Mouse (Mus musculus) neural tube, embryonic 11.5 days (tissue): ENCODE results near the gene Mat2b. TPM values are rescaled to one million over a fixed set of nuclear protein-coding genes. Genes with fewer than 3 reads are reported as not detected.

Experiments
- ATAC-seq: fragments of 200-750 bp; cut with Nextera tagmentation; 2 replicates; pipeline ENCODE4 v1.8.0; 2017; ENCODE audit warnings: moderate number of reproducible peaks, mild to moderate bottlenecking, moderate TSS enrichment, moderate library complexity; ENCODE audit not compliant: insufficient read depth, low FRiP score, low TSS enrichment
- DNase-seq: peaks from one replicate; pipeline ENCODE4 v3.0.0-alpha.2; 2015; ENCODE audit warnings: low spot score
- H3K27ac ChIP-seq: fragments of 300-500 bp; sonication (generic); 2 replicates; pipeline ENCODE4 v1.5.1; 2014; ENCODE audit warnings: low read depth, mild to moderate bottlenecking, low read length
- H3K27me3 ChIP-seq: fragments of 300-500 bp; sonication (generic); 2 replicates; pipeline ENCODE4 v1.6.1; 2014; ENCODE audit warnings: mild to moderate bottlenecking, low read length, mixed read lengths; ENCODE audit not compliant: control insufficient read depth, insufficient read depth
- H3K36me3 ChIP-seq: fragments of 300-500 bp; sonication (generic); 2 replicates; pipeline ENCODE4 v1.6.1; 2014; ENCODE audit warnings: mild to moderate bottlenecking, low read length, moderate library complexity, mixed read lengths; ENCODE audit not compliant: control insufficient read depth, insufficient read depth
- H3K4me1 ChIP-seq: fragments of 300-500 bp; sonication (generic); 2 replicates; pipeline ENCODE4 v1.6.1; 2014; ENCODE audit warnings: low read length, mixed read lengths; ENCODE audit not compliant: control insufficient read depth, insufficient read depth
- H3K4me2 ChIP-seq: fragments of 300-500 bp; sonication (generic); 2 replicates; pipeline ENCODE4 v1.6.1; 2014; ENCODE audit warnings: low read depth, mild to moderate bottlenecking, moderate library complexity
- H3K4me3 ChIP-seq: fragments of 300-500 bp; sonication (generic); 2 replicates; pipeline ENCODE4 v1.5.1; 2014; ENCODE audit warnings: low read depth, low read length
- H3K9ac ChIP-seq: fragments of 300-500 bp; sonication (generic); 2 replicates; pipeline ENCODE4 v1.6.1; 2014; ENCODE audit warnings: mild to moderate bottlenecking, low read length
- H3K9me3 ChIP-seq: fragments of 300-500 bp; sonication (generic); 2 replicates; pipeline ENCODE4 v1.6.1; 2016; ENCODE audit warnings: low read length; ENCODE audit not compliant: control insufficient read depth
- WGBS: fragments of 180-500 bp; shearing (Covaris S2); extraction: QIAGEN DNeasy Blood & Tissue Kit; methylation state at CpG from one replicate; pipeline ENCODE4 v1.1.7; 2014; 5-methylcytosine and 5-hydroxymethylcytosine counted together
- polyA plus RNA-seq: library from polyadenylated mRNA; unstranded; fragments of >200 nt; fragmentation: Nextera tagmentation; extraction: Ambion mirVana; gene quantifications from 2 replicates; pipeline ENCODE4 v1.2.1, GENCODE M21; 2014

Gene Mat2b
- 97.5 and 99.5 TPM in 2 replicates for polyA plus RNA-seq

- no peaks in the 10 kb centered on the region for H3K27me3 ChIP-seq
- WGBS: 90% methylated on average over 9 of the region's 9 CpGs
- H3K27ac ChIP-seq: peak within 1 kb of the TSS; percentile 88
- no peaks in the 10 kb centered on the region for H3K9me3 ChIP-seq
- DNase-seq (no peak), ATAC-seq (no peak)
- H3K4me3 ChIP-seq: peak within 1 kb of the TSS; percentile 84
- peak within 1 kb of the TSS; percentile 82 for H3K9ac ChIP-seq
- peak within 1 kb of the TSS; percentile 76 for H3K4me2 ChIP-seq
- peaks cover 7% of the 10 kb centered on the region; the same call in 1 of the 2 replicates for H3K4me1 ChIP-seq
- no peaks in the 10 kb centered on the region for H3K36me3 ChIP-seq
These were observed at the start of gene Mat2b for GRCm38 (mm10) chr11:40695103-40695502. TSS of gene Mat2b (minus strand) at chr11:40695203.

GRCm38 (mm10) chr11:40744348-40744747, 49.3 kb upstream of the Mat2b start:
- WGBS: 85% methylated on average over 3 of the region's 3 CpGs
- H3K27ac ChIP-seq: no peak overlapping the region
- DNase-seq (no peak), ATAC-seq (no peak)
- H3K36me3 ChIP-seq: no peaks in the 10 kb centered on the region; the same call in 1 of the 2 replicates
- no peaks in the 10 kb centered on the region for H3K9me3 ChIP-seq
- no peaks in the 10 kb centered on the region for H3K4me1 ChIP-seq
- no peak overlapping the region for H3K9ac ChIP-seq
- H3K27me3 ChIP-seq: no peaks in the 10 kb centered on the region
- no peak overlapping the region for H3K4me2 ChIP-seq
- no peak overlapping the region for H3K4me3 ChIP-seq

- Histone ChIP-seq H3K4me1 (no peaks in the 10 kb centered on the region), H3K4me3 (no peak overlapping the region), H3K27ac (no peak overlapping the region), H3K36me3 (peaks cover 6% of the 10 kb centered on the region; the same call in 1 of the 2 replicates), H3K4me2 (no peak overlapping the region), H3K27me3 (no peaks in the 10 kb centered on the region), H3K9ac (no peak overlapping the region), H3K9me3 (no peaks in the 10 kb centered on the region)
- 95% methylated on average over 12 of the region's 12 CpGs for WGBS
- ATAC-seq (no peak), DNase-seq (no peak)
These were observed 46.7 kb upstream of the Mat2b start for GRCm38 (mm10) chr11:40741605-40742262.

- DNase-seq: no peak
- WGBS: 91% methylated on average over 3 of the region's 3 CpGs
These were observed 42.4 kb upstream of the Mat2b start for GRCm38 (mm10) chr11:40737369-40737768.

GRCm38 (mm10) chr11:40734251-40734752, 39.3 kb upstream of the Mat2b start:
- Histone ChIP-seq H3K4me3 (peak overlapping the region; percentile 60), H3K27me3 (no peaks in the 10 kb centered on the region), H3K4me1 (peaks cover 14% of the 10 kb centered on the region; the same call in 1 of the 2 replicates), H3K4me2 (peak overlapping the region; percentile 76), H3K36me3 (peaks cover 7% of the 10 kb centered on the region), H3K27ac (no peak overlapping the region; the same call in 1 of the 2 replicates), H3K9ac (peak overlapping the region; percentile 77), H3K9me3 (no peaks in the 10 kb centered on the region)
- ATAC-seq (peak; percentile 3; the same call in 1 of the 2 replicates), DNase-seq (no peak)
- 6% methylated on average over 11 of the region's 11 CpGs for WGBS

More at GRCm38 (mm10) chr11:40737369-40737768, 42.4 kb upstream of the Mat2b start:
- Histone ChIP-seq H3K4me1 (peaks cover 6% of the 10 kb centered on the region; the same call in 1 of the 2 replicates), H3K4me3 (no peak overlapping the region), H3K4me2 (no peak overlapping the region), H3K9ac (no peak overlapping the region), H3K27ac (no peak overlapping the region), H3K9me3 (no peaks in the 10 kb centered on the region), H3K27me3 (no peaks in the 10 kb centered on the region), H3K36me3 (peaks cover 7% of the 10 kb centered on the region)
- no peak for ATAC-seq

GRCm38 (mm10) chr11:40733339-40734174, 38.6 kb upstream of the Mat2b start, which contains the start of the genes Hmmr and Nudcd2:
TSS of gene Hmmr (minus strand) at chr11:40733422.
TSS of gene Nudcd2 (plus strand) at chr11:40733667.
- Histone ChIP-seq H3K4me2 (peak within 1 kb of the TSS; percentile 76), H3K9me3 (no peaks in the 10 kb centered on the region), H3K36me3 (peaks cover 7% of the 10 kb centered on the region), H3K4me1 (peaks cover 14% of the 10 kb centered on the region; the same call in 1 of the 2 replicates), H3K27me3 (no peaks in the 10 kb centered on the region), H3K9ac (peak within 1 kb of the TSS; percentile 77), H3K4me3 (peak within 1 kb of the TSS; percentile 60), H3K27ac (peak within 1 kb of the TSS; percentile 62)
- ATAC-seq (peak; percentile 100), DNase-seq (peak; percentile 93)
- under 1% methylated on average over 51 of the region's 52 CpGs for WGBS

GRCm38 (mm10) chr11:40732997-40733338, 38.0 kb upstream of the Mat2b start:
- peak overlapping the region; percentile 60 for H3K4me3 ChIP-seq
- peak overlapping the region; percentile 69 for H3K4me2 ChIP-seq
- WGBS: 1% methylated on average over 14 of the region's 14 CpGs
- H3K27me3 ChIP-seq: no peaks in the 10 kb centered on the region
- H3K27ac ChIP-seq: no peak overlapping the region
- peak overlapping the region; percentile 56 for H3K9ac ChIP-seq
- peaks cover 14% of the 10 kb centered on the region; the same call in 1 of the 2 replicates for H3K4me1 ChIP-seq
- no peaks in the 10 kb centered on the region for H3K9me3 ChIP-seq
- no peak for DNase-seq
- no peak; the same call in 1 of the 2 replicates for ATAC-seq
- peaks cover 7% of the 10 kb centered on the region for H3K36me3 ChIP-seq

GRCm38 (mm10) chr11:40718324-40718723, 23.3 kb upstream of the Mat2b start:
- H3K4me2 ChIP-seq: no peak overlapping the region
- no peaks in the 10 kb centered on the region for H3K4me1 ChIP-seq
- H3K9ac ChIP-seq: no peak overlapping the region
- no peak overlapping the region for H3K4me3 ChIP-seq
- no peak for ATAC-seq
- DNase-seq: no peak
- peaks cover 14% of the 10 kb centered on the region for H3K36me3 ChIP-seq
- H3K27me3 ChIP-seq: no peaks in the 10 kb centered on the region
- H3K27ac ChIP-seq: no peak overlapping the region
- H3K9me3 ChIP-seq: no peaks in the 10 kb centered on the region
